Mouse (Mus musculus): ENCODE data around the gene Tmcc3.

Tmcc3 gene

DNA sequence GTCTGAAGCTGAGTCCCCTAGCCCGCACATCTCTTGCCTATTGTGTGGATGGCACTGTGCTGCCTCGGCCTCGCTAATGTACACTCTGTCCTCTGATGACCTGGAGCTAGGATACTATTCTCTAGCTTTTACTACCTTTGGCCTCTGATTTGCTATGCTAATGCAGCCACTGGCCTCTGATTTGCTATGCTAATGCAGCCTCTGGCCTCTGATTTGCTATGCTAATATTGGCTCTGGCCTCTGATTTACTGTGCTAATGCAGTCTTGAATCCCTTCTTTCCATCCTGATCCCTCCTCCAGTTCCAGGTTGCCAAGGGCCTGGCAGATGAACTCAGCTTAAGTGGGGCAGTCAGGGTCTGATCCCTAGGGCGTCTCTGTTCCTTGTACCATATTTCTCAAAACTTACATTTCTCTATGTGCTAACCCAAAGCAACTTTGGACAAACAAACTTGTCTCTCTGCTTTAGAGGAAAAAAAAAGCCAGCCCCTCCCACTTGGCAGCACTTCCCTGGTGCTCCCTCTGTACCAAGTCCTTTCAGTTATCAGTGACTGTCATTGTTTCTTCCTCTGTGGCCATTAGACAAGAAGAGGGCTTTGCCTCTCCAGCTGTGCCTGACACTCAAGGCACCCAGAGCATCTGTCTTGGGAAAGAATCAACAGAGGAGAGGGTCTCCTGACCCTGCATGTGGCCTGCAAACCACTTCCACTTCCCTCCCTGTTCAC, 237.9 kb downstream of the Tmcc3 start:
- peak; percentile 89 for DNase-seq (ENCODE audit: low read depth, low spot score)

DNA sequence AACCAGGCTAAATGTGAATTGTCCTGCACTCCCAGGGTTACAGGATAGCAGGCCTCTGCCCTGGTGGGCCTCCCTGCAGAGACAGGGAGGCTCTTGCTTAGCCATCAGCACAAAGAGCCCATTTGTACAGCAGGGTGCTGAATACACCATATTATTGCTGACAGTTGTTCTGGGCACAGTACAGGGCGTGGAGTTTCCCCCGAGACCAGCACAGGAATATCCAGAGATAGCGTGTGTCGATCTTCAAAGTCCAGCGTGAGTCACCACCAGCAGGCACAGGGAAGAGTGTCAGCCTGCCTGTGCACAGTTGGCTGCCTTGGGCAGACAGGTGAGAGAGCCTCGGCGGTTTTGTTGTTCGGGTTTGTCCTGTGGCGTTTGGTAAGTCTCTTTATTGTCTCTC, 238.9 kb downstream of the Tmcc3 start:
- peak; percentile 83 for DNase-seq (ENCODE audit: low read depth, low spot score)

DNA sequence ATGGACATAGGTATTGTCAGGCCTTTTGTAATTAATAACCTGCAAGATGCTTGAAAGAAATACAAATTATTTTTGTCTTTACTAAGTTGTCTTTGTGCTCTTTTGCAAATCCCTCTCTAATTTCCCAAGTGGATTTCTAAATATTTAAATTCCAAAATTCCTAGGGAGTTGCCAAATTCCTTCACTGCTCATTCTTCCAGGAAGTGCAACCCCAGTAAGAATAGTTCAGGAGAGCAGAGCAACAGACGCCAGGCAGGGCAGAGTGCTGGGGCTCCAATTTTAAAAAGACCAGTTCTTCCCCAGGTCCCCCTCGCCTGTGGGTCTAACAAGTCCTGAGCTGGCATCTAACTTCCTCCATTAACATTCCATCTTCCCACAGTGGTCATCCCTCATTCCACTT, 239.3 kb downstream of the Tmcc3 start:
- DNase-seq (ENCODE audit: low read depth, low spot score) = no peak

DNA sequence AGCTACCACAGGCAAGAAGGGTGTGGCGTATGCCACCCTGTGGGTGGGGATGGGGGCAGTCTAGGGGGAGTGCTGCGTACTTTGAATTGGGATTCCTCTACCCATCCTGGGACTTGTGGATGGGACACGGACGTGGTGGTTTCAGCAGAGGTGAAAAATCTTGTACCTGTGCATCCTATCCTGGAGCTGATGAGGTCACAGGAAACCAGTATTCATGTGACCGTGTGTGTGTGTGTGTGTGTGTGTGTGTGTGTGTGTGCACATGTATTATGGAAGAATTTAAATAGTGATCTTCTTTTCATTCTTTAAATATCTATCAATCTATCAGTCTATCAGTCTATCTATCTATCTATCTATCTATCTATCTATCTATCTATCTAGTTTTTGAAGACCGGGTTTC, 239.8 kb downstream of the Tmcc3 start:
- no peak for DNase-seq (ENCODE audit: low read depth, low spot score)

DNA sequence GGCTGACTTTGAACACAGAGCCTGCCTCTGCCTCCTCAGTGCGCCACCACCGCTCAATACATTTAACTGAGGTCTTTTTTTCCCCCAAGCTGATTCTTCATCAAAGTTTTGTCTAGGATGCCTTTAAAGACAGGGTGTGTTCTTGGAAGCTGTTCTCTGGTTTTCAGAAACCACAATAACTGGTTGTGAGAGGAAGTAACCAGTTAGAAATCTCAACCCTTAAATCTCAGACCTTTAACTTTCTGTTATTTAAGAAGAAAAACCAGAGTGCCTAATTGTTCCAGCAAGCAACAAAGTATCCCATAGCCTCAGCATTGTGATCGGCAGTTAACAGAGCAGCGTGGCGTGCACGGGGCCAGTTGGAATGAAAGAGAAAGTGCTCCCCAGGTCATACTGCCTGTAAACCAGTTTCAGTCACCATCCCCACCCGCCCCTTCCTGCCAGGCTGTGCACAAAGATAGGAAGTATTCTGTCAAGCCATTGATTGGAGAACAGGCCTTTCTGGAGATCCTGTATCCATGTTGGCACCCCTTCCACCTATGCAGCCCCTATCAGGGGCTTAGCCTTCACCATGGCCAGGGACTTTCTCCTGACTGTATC, 240.3 kb downstream of the Tmcc3 start:
- no peak for DNase-seq (ENCODE audit: low read depth, low spot score)

DNA sequence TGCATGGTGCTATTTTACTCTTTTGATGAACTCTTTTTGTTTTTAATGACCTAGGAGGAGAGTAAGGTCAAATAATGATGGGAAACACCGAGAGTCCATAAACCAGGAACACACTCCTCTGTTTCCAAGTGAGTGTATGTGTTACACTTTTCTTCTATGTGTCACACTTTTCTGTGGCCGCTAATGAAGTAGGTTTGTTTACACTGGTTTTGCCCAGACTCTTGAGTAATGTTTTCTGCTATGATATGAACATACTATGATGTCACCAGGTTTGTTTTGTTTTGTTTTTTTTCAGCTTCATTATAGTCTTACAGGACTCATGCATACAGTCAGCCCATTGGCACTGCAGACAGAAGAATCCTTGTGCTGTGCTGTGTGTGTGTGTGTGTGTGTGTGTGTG, 243.6 kb downstream of the Tmcc3 start:
- DNase-seq (ENCODE audit: low read depth, low spot score) = no peak

DNA sequence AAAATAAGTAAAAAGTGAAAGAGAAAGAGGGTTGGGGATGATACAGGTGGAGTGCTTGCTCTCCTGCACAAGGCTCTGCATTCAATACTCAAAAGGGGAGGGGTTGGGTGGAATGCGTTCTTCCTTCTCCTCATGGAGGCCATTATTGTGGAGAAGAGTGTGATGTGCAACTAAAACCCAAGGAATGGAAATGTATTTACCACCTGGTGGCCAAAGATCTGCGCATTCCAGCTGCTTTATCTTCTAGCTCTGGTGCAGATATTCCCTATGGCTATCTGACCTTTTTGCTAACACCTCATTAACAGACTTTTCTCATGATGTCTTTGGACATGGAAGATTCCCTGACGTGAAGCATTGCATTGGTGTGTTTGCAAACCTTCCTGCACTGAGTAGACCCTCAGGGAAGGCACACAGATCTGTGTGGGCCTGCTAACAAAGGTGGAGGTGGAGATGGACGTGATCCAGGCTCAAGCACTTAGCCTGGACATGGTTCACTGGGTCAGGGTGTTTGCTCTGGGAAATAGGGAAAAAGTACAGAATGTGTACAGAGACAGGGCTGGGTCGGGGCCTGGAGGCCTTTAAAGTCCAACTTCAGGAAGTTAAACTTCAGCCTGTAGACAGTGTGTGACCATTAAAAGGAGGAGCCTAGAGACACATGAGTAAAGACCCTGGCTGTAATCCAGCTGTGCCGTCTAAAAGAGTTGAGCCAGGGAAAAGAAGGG, 245.8 kb downstream of the Tmcc3 start:
- no peak for DNase-seq (ENCODE audit: low read depth, low spot score)

DNA sequence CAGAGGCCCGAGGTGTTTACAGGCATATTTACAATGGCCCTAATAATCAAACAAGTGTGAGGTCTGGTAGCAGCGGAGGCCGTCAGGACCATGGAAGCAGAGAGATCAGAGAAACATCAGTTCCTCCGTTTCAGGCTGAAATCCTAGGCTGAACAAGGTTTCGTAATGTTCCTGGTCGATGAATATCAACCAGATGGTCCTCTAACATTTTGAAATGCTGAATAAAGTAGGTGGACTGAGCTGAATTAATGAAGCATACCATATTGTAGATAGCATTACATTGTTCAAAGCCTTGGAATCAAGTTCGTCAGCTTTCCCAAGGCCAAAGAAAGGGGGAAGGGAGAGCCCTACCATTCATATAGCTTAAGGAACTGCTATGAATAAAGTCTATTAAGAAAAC, 247.1 kb downstream of the Tmcc3 start:
- DNase-seq (ENCODE audit: low read depth, low spot score) = no peak

DNA sequence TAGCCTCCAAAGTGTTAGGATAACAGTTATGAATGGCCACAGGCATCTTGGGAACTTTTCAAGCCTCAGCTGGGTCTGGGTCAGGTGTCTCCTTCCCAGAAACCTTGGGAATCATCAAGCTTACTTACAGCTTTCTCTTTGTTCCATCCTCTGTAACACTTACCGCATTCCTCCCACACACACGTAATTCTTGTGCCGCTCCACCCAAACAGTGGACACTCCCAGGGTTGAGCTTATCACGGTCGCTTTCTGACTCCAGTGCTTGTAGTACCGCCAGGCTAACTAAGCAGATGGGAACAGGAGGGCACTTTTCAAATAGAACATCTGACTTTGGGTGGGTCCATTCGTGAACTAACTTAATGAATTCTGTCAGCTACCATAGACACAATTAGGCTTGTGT, 249.6 kb downstream of the Tmcc3 start:
- no peak for DNase-seq (ENCODE audit: low read depth, low spot score)

DNA sequence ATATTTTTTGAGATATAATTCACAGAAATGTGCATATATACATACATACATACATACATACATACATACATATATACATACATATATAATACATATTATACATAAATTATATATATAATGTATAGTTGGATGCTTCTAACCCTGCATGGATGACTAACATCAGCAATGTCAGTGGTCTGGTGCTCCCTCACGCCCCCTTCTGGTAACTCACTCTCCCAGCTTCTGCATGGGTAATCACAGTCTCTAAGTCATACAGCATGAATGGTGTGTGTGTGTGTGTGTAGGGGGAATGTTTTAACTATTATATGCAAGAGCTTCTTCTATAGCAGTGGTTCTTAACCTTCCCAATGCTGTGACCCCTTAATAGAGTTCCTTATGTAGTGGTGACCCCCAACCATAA, 250.4 kb downstream of the Tmcc3 start:
- DNase-seq (ENCODE audit: low read depth, low spot score) = peak; percentile 24

DNA sequence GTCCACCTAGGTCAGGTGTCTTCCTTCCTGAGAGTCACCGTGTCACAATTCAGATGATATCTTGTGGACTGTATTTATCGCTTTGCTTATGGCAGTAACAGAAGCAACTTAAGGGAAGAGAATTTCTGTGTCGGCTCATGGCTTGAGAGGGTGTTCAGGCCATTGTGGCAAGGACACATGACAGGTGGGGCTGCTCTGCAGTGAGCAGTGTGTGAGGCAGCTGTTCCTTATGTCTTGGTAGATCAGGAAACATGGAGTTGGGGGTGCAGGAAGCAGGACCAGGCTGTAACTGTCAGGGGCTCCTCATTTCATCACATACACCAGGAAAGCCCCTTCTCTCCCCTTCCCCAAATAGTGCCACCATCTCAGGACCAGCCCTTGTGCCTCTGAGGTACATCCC, 251.2 kb downstream of the Tmcc3 start:
- DNase-seq (ENCODE audit: low read depth, low spot score) = no peak

DNA sequence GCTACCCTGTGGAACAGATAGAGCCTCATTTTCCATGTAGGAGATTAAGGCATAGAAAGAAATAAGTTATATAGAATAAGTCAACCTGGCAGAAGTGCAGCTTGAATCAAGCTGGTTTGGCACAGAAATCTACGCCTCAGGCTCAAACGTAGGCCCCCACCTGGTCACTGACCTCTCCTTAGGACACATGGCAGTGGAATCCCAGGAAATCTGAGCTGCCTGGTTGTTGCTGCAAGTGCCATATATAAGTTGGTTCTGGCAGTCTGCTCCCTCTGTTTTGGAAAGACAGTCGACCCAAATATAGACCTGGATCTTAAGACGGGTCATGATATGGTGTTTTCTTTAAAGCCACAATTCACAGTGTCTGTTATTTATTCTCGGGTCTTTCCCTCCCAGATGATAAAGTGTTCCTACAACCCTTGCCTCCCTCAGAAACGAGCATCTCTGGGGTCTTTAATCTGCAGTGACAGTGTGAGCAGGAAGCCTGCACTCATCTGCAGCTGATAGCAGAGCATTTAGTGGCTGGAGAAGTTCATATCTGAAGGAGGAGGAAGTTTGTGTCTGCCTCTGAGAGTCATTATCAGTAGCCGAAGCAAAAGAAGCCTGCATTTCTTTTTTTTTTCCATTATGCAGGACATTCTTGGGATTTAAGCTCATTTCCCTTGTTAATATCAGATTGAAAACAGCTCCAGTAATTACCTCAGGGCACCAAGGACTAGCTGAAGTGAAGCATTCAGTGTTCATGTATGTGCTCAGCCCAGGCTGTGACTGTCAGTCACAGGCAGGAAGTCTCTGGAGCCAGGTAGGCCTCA, 253.9 kb downstream of the Tmcc3 start:
- DNase-seq (ENCODE audit: low read depth, low spot score) = no peak

DNA sequence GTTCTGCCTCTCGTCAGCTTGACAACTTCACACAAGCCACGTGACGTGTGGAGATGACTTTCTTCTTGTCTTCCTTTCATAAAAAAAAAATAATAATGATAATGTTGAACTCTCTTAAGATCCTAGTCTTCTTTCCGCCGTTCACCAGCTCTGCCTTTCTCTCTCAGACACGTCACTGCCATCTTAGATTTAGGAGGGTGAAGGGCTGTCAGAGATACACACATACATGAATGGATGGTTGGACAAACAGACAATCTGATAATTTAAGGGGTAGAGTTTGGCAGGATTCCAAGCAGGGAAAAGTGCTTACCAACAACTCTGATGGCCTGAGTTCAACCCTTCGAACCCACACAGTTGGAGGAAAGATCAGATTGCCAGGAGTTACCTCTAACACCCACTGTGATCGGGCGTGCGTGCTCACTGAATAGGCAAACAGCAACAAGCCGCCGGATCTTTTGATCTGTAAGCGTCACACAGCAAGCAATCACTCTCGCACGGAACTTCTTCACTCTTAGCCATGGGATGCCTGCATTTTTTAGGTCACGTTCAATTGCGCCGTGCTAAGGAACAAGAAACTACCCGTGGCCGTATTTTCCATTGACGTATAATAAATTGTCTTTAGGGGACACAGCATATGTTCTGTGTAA, 254.6 kb downstream of the Tmcc3 start:
- no peak for DNase-seq (ENCODE audit: low read depth, low spot score)

DNA sequence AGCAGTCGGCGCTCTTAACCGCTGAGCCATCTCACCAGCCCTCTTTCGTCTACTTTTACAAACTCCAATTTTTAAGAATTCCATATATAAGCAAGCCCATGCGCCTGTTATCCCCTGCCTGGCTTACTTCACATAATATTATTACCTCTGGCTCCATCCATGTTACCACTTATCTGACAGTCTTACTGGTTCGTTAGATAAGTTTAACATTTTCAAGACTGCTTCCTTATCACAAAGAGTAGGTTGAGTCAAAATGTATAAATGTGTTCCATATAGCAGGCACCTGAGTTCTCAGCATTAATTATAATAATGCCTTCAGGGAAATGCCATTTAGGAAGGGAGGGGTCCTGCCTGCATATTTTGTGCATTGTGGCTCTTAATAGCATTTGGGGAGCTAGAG, 255.5 kb downstream of the Tmcc3 start:
- no peak for DNase-seq (ENCODE audit: low read depth, low spot score)

DNA sequence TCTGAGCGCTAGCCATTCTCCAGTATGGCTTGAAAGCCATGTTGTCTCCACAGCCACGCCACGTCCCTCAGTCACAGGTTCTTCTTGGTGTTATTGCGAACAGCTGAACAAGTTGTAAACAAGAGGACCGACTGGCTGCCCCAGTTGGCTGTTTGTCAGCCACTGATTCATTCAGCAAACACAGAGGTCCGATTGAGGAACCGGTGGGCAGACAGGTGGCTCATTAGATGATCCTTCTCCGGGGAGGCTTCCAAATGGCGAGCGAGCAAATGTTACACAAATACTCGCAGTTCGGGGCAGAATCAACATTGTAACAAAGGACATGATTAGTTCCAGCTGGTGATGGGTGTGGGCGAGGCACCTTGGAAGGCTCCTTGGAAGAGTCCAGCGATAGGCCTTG, 256.2 kb downstream of the Tmcc3 start:
- peak; percentile 71 for DNase-seq (ENCODE audit: low read depth, low spot score)

DNA sequence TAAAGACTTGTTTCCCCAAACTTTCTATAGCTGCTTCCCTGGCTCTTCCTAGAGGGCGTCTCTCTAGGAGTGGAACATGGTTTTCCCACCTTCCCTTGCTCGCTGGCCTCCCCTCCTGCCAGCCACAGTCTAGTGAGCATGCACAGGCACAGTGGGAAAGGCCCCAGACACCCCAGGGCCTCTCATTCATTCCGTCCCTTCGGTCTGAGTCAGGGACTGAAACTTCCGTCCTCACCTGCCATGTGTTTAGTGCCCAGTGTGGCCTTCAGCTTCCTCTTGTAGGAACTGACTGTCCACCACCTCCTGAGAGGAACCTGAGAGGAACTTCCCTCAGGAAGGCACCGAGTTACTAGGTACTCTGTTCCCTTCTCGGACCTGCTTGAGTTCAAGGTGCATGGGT, 257.1 kb downstream of the Tmcc3 start:
- no peak for DNase-seq (ENCODE audit: low read depth, low spot score)

DNA sequence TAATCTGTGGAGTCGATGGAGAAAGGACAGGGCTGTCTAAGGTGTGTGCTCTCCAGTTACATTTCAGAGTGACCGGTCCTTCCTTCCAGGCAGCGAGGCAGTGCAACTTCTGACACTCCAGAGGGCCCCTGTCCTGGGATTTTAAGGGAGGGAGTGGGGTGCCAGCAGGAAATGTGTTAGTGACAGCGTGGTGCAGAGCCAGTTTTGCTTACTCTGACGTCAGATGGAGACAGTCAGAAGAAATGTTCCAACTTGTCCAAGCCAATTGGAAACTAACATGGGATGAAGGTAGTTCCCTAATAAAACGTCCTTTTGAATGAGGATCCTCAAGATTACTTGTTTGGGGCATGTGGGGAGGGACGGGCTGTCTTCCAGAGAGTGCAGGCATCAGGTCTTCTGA, 258.0 kb downstream of the Tmcc3 start:
- DNase-seq (ENCODE audit: low read depth, low spot score) = no peak

DNA sequence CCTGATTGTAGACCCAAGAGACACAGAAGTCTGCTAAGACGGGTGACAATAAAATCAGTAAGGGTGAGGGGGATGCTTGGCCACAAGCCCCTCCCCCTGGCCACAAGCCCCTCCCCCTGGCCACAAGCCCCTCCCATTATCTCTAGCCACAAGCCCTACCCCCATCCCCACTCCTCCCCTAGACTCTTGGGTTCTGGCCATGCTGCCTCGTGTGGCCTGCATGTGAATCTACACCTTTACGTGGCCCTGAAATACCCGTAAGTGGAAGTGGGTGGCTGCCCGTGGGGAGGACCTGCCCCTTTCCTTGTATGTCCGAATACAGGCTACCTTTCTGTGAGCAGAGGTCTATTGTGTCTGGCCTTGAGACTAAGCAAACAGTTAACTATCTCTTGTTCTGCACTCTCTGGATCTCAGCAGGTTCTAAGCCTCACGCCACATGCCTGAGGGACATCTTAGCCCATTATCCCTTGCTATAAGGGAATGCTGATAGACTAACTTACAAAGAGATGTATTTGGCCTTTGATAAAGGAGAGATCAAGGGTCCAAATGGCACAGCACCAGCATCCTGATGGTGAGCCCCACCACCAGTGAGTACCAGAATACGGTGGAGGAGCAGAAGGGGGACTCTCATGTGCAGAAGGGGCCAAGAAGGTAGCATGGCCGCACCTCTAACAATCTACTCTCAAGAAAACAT, 260.3 kb downstream of the Tmcc3 start:
- DNase-seq (ENCODE audit: low read depth, low spot score) = no peak

DNA sequence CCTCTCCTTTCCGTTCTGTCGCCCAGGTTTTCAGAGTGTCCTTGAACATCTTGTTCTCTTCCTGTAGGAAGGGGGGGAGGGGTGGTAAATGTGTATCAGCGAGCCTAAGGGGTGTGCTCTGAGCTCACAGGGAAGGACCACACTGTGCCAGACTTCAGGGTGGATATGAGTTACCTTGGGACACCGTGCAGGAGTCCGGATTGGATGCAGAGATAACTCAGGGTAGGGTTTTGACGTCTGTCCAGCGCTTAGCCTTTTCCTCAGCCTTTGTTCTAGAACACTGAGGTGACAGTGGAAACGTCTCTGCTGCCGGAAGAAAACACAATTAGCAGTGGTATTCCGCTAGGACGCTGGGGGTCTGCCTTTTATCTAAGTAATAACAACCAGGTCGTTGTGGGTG, 261.0 kb downstream of the Tmcc3 start:
- no peak for DNase-seq (ENCODE audit: low read depth, low spot score)

DNA sequence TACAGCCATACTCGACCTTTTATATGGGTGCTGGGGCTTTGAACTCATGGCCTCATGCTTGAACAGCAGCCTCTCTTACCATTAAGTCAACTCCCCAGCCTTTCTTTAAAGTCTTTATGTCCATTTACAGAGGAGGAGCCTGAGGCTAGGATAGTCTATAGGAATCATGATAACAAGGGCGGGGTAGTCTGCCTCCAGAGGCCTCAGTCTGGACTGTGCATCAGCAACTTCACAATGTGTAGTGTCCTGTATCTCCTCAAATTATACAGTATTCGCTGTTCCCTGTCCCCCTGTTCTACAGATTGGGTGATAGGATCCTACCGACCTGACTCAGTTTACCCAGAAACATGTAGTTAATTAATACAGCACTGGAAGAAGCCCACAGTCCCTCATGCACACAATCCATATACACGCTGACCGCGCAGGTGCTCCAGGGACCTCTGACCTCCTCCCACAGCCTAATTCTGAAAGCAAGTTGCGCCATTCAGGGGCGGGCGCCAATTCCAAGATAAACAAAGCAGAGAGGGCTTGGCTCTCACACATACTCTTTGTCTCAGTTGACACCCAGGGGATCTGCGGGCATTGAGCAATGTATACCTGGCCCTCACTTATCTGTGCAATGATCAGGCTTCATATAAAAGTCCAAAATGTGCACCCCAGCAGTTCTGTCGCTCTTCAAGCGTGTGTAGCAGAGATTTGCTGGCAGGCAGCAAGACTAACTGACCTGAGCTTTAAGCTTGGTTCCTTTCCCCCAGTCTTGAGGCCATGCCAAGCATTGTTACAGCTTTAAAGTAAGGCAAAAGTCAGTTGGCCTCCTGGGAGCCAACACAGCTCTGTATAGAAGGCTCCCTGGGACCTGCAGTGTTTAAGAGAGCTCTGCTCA, 262.9 kb downstream of the Tmcc3 start:
- no peak for DNase-seq (ENCODE audit: low read depth, low spot score)
